Mouse (Mus musculus) T-helper 2 cell (primary cell): ENCODE results near the gene Trmt61a.

ENCODE experiments used
- in situ Hi-C: fragments of 300-600 bp; cut with MboI, MseI; formaldehyde crosslinking; loops from one replicate; pipeline ENCODE4 v1.15.1; 2025; ENCODE audit warnings: high pct_unique_total_duplicates

The Trmt61a gene

GRCm38 (mm10) chr12:111677882-111678669 lies at the start of gene Trmt61a:
TSS of gene Trmt61a (plus strand) at chr12:111678105.
- in situ Hi-C loops = no loop called here

GRCm38 (mm10) chr12:111648061-111648645 lies 29.8 kb upstream of the Trmt61a start:
- in situ Hi-C loops = no loop called here

- in situ Hi-C loops = no loop called here
Observed at GRCm38 (mm10) chr12:111652953-111653352, 25.0 kb upstream of the Trmt61a start.

- in situ Hi-C loops = no loop called here
Observed at GRCm38 (mm10) chr12:111653434-111653833, 24.5 kb upstream of the Trmt61a start.

GRCm38 (mm10) chr12:111655695-111656094 lies 22.2 kb upstream of the Trmt61a start:
- in situ Hi-C loops = no loop called here

- in situ Hi-C loops = no loop called here
Observed at GRCm38 (mm10) chr12:111659331-111659730, 18.6 kb upstream of the Trmt61a start.

- in situ Hi-C loops = loop anchor here (5.0 kb wide), 2 partner anchors 37 to 103 kb away; no protein-coding TSS in a partner anchor
Observed at GRCm38 (mm10) chr12:111660628-111661027, 17.3 kb upstream of the Trmt61a start.

GRCm38 (mm10) chr12:111661554-111661953 lies 16.4 kb upstream of the Trmt61a start:
- in situ Hi-C loops = loop anchor here (5.0 kb wide), 2 partner anchors 36 to 104 kb away; no protein-coding TSS in a partner anchor

GRCm38 (mm10) chr12:111663228-111664143 lies 14.4 kb upstream of the Trmt61a start:
- in situ Hi-C loops = loop anchor here (5.0 kb wide), 2 partner anchors 34 to 106 kb away; no protein-coding TSS in a partner anchor

- in situ Hi-C loops = loop anchor here (5.0 kb wide), 2 partner anchors 33 to 107 kb away; no protein-coding TSS in a partner anchor
Observed at GRCm38 (mm10) chr12:111664144-111664634, 13.7 kb upstream of the Trmt61a start.

GRCm38 (mm10) chr12:111665041-111665880 lies 12.6 kb upstream of the Trmt61a start:
- in situ Hi-C loops = no loop called here

GRCm38 (mm10) chr12:111666380-111666779 lies 11.5 kb upstream of the Trmt61a start:
- in situ Hi-C loops = no loop called here

GRCm38 (mm10) chr12:111667421-111667820 lies 10.5 kb upstream of the Trmt61a start:
- in situ Hi-C loops = no loop called here

- in situ Hi-C loops = no loop called here
Observed at GRCm38 (mm10) chr12:111668457-111668912, 9.4 kb upstream of the Trmt61a start.

GRCm38 (mm10) chr12:111669000-111669788 lies 8.7 kb upstream of the Trmt61a start:
- in situ Hi-C loops = no loop called here

- in situ Hi-C loops = no loop called here
Observed at GRCm38 (mm10) chr12:111669961-111670360, 7.9 kb upstream of the Trmt61a start.

GRCm38 (mm10) chr12:111670371-111670971 lies 7.4 kb upstream of the Trmt61a start:
- in situ Hi-C loops = no loop called here

GRCm38 (mm10) chr12:111670976-111671375 lies 6.9 kb upstream of the Trmt61a start:
- in situ Hi-C loops = no loop called here

GRCm38 (mm10) chr12:111671431-111671902 lies 6.4 kb upstream of the Trmt61a start:
- in situ Hi-C loops = no loop called here
